Mouse (Mus musculus) thymus, adult 2 months (tissue): ENCODE data around the gene Syne4. TPM values are rescaled to one million over a fixed set of nuclear protein-coding genes. Genes with fewer than 3 reads are reported as not detected.

Source experiments
- DNase-seq: peaks from one replicate; pipeline ENCODE4 v3.0.0; 2021
- H3K27ac ChIP-seq: fragments of 200-500 bp; 2 replicates; pipeline ENCODE4 v1.5.1; 2012; ENCODE audit warnings: low read length, control low read depth; ENCODE audit not compliant: control insufficient read depth, insufficient read depth
- H3K27me3 ChIP-seq: fragments of 200-500 bp; 2 replicates; pipeline ENCODE4 v1.6.1; 2012; ENCODE audit warnings: mild to moderate bottlenecking, low read length, moderate library complexity, mixed read lengths; ENCODE audit not compliant: control insufficient read depth, insufficient read depth
- H3K36me3 ChIP-seq: fragments of 200-500 bp; 2 replicates; pipeline ENCODE4 v1.6.1; 2012; ENCODE audit warnings: mild to moderate bottlenecking, low read length, moderate library complexity; ENCODE audit not compliant: control insufficient read depth, insufficient read depth
- H3K4me1 ChIP-seq: fragments of 200-500 bp; replicated peaks from 2 replicates; pipeline ENCODE4 v1.6.1; 2012; ENCODE audit warnings: low read length; ENCODE audit not compliant: control insufficient read depth, insufficient read depth
- H3K4me3 ChIP-seq: fragments of 200-500 bp; 2 replicates; pipeline ENCODE4 v1.5.1; 2012; ENCODE audit warnings: mild to moderate bottlenecking, low read length, control low read depth, moderate library complexity; ENCODE audit not compliant: control insufficient read depth, insufficient read depth
- CTCF ChIP-seq: fragments of 200-500 bp; IDR thresholded peaks from 2 replicates; pipeline ENCODE4 v1.5.1; 2012; ENCODE audit warnings: mild to moderate bottlenecking, control low read depth, low read length, moderate library complexity, borderline replicate concordance; ENCODE audit not compliant: control insufficient read depth, poor library complexity, insufficient read depth; ENCODE audit errors: extremely low read depth
- POLR2A ChIP-seq: fragments of 200-500 bp; IDR thresholded peaks from 2 replicates; pipeline ENCODE4 v1.6.1; 2012; ENCODE audit warnings: mild to moderate bottlenecking, low read length, control low read depth, moderate library complexity; ENCODE audit not compliant: control insufficient read depth, poor library complexity, insufficient read depth; ENCODE audit errors: extremely low read depth
- WGBS: fragments of 180-500 bp; shearing (Covaris S2); methylation state at CpG from one replicate; pipeline ENCODE4 v1.1.7; 2018; 5-methylcytosine and 5-hydroxymethylcytosine counted together
- polyA plus RNA-seq: library from polyadenylated mRNA; depleted of rRNA; stranded (reverse); fragments of >200 nt; gene quantifications from 2 replicates; pipeline ENCODE4 v1.2.3, GENCODE M21; 2012

The Syne4 gene
- polyA plus RNA-seq, 1 experiment, result 16.8 TPM

- peak; percentile 74 for DNase-seq
Observed at GRCm38 (mm10) chr7:30321539-30322284, 7.1 kb downstream of the Syne4 start, which contains the start of gene E130208F15Rik. TSS of gene E130208F15Rik (plus strand) at chr7:30321740.

GRCm38 (mm10) chr7:30322285-30322667 is 7.7 kb downstream of the Syne4 start:
- peak overlapping the region; percentile 63 for H3K4me3 ChIP-seq
- TF ChIP-seq CTCF, result 0 out of 2 replicates have a peak, but pooled peaks have one; percentile 32
- peak; percentile 85 for TF ChIP-seq POLR2A
- no peaks in the 10 kb centered on the region for H3K36me3 ChIP-seq
- DNase-seq, result peak; percentile 97
- H3K27me3 ChIP-seq, result no peaks in the 10 kb centered on the region
- WGBS, result under 1% methylated on average over 20 of the region's 20 CpGs
- peak overlapping the region; percentile 84 for H3K27ac ChIP-seq
- peaks cover 14% of the 10 kb centered on the region for H3K4me1 ChIP-seq

More at GRCm38 (mm10) chr7:30321539-30322284, 7.1 kb downstream of the Syne4 start, which contains the start of gene E130208F15Rik:
- no peaks in the 10 kb centered on the region for H3K27me3 ChIP-seq
- H3K4me3 ChIP-seq, result peak within 1 kb of the TSS; percentile 63
- peaks cover 11% of the 10 kb centered on the region for H3K4me1 ChIP-seq
- WGBS, result under 1% methylated on average over 63 of the region's 63 CpGs
- no peak for TF ChIP-seq POLR2A
- TF ChIP-seq CTCF, result peak; percentile 50; the same call in 1 of the 2 replicates
- H3K36me3 ChIP-seq, result no peaks in the 10 kb centered on the region
- peak within 1 kb of the TSS; percentile 84 for H3K27ac ChIP-seq

- peaks cover 15% of the 10 kb centered on the region for H3K4me1 ChIP-seq
- no peak for DNase-seq
- peak overlapping the region; percentile 84 for H3K27ac ChIP-seq
- H3K36me3 ChIP-seq, result no peaks in the 10 kb centered on the region
- 2% methylated on average over 6 of the region's 6 CpGs for WGBS
- TF ChIP-seq POLR2A (no peak), CTCF (no peak)
- peak overlapping the region; percentile 63; the same call in 1 of the 2 replicates for H3K4me3 ChIP-seq
- no peaks in the 10 kb centered on the region for H3K27me3 ChIP-seq
Observed at GRCm38 (mm10) chr7:30322865-30323264, 8.3 kb downstream of the Syne4 start.

GRCm38 (mm10) chr7:30323795-30324194 is 9.2 kb downstream of the Syne4 start, which contains the start of gene Sdhaf1:
TSS of gene Sdhaf1 (minus strand) at chr7:30323895.
- peak within 1 kb of the TSS; percentile 84 for H3K27ac ChIP-seq
- WGBS, result 85% methylated on average over 3 of the region's 3 CpGs
- peaks cover 15% of the 10 kb centered on the region for H3K4me1 ChIP-seq
- no peak for DNase-seq
- H3K27me3 ChIP-seq, result no peaks in the 10 kb centered on the region
- no peak for TF ChIP-seq POLR2A
- TF ChIP-seq CTCF, result no peak
- peak within 1 kb of the TSS; percentile 63; the same call in 1 of the 2 replicates for H3K4me3 ChIP-seq
- no peaks in the 10 kb centered on the region for H3K36me3 ChIP-seq

GRCm38 (mm10) chr7:30324300-30324944 is 9.8 kb downstream of the Syne4 start:
- no peak for DNase-seq
- Histone ChIP-seq H3K27ac (no peak overlapping the region), H3K4me1 (peaks cover 15% of the 10 kb centered on the region), H3K36me3 (no peaks in the 10 kb centered on the region), H3K4me3 (no peak overlapping the region), H3K27me3 (no peaks in the 10 kb centered on the region)
- 89% methylated on average over 5 of the region's 5 CpGs for WGBS
- TF ChIP-seq POLR2A, result no peak
- no peak for TF ChIP-seq CTCF

GRCm38 (mm10) chr7:30325364-30325763 is 10.8 kb downstream of the Syne4 start:
- TF ChIP-seq CTCF, result no peak
- no peak for TF ChIP-seq POLR2A
- peak; percentile 72 for DNase-seq
- 69% methylated on average over 2 of the region's 2 CpGs for WGBS
- Histone ChIP-seq H3K4me1 (peaks cover 15% of the 10 kb centered on the region), H3K27ac (no peak overlapping the region), H3K27me3 (no peaks in the 10 kb centered on the region), H3K4me3 (no peak overlapping the region), H3K36me3 (no peaks in the 10 kb centered on the region)
